Mouse (Mus musculus) CD4-positive, CD25-positive, alpha-beta regulatory T cell, adult 4 months (primary cell): Measurements from ENCODE around the gene Fcgr4. TPM values are rescaled to one million over a fixed set of nuclear protein-coding genes. Genes with fewer than 3 reads are reported as not detected.
"Not testable (repeated sequence)": the region's sequence is repeated elsewhere in the genome, so short reads cannot be mapped to it uniquely, and the experiment has no call there.

Source experiments
- ATAC-seq: one replicate; pipeline ENCODE4 v1.8.0; 2017
- polyA plus RNA-seq, 2 experiments: library from polyadenylated mRNA; unstranded; fragments of 100-300 nt; shearing (Covaris generic); gene quantifications; one replicate each; pipeline ENCODE4 v1.2.1; 2017

Fcgr4 gene
- polyA plus RNA-seq, 2 experiments from 2014 or later = 0.26 TPM; not detected in 1

GRCm38 (mm10) chr1:171057253-171057652 lies 38.5 kb downstream of the Fcgr4 start:
- ATAC-seq = no peak

DNA sequence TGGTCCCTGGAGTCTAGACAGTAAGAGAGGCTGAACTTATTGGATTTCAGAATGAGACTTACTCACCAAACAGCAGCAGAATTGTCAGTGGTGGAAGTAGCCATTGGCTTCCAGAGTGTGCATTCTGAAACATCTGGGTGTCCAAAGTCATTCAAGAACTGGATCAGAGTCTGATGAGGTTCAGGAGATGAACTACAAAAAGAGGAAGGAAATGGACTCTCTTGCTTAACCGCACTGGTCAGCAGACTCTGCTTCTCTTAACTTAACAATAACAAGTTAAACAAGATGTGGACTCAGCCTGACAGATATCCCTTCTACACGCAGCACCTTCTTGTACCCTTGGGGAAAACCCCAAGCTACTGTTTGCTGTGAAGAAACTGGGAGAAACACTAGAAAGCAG lies 40.5 kb downstream of the Fcgr4 start:
- no peak for ATAC-seq

- peak; percentile 75 for ATAC-seq
These were observed 41.7 kb downstream of the Fcgr4 start for GRCm38 (mm10) chr1:171060392-171060791.

DNA sequence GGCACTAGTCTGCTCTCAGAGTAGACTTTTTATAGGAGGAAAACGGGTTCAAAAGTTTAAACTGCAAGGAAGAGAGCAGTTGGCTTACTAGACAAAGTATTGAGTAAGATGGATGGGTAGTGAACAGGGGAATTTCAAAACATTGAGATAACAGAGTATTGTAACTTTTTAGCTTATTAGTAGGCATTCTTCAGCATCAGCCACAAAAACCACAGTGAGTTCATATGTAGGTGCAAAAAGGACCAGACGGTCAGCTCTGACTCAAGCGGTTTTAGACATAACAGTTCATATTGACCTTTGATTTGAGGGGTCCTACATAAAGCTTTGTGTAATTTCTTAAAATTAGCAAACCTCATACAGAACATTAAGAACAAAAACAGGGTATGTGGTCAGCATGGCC lies 42.8 kb downstream of the Fcgr4 start:
- ATAC-seq = no peak

GRCm38 (mm10) chr1:171063569-171064490 lies 45.1 kb downstream of the Fcgr4 start:
- ATAC-seq = peak; percentile 24

GRCm38 (mm10) chr1:171064491-171065242 lies 45.9 kb downstream of the Fcgr4 start, which contains the start of gene Fcgr3:
Fcgr3 (minus strand) TSS chr1:171064935.
- peak; percentile 15 for ATAC-seq

- ATAC-seq = peak; percentile 22
These were observed 46.5 kb downstream of the Fcgr4 start for GRCm38 (mm10) chr1:171065243-171065587.

DNA sequence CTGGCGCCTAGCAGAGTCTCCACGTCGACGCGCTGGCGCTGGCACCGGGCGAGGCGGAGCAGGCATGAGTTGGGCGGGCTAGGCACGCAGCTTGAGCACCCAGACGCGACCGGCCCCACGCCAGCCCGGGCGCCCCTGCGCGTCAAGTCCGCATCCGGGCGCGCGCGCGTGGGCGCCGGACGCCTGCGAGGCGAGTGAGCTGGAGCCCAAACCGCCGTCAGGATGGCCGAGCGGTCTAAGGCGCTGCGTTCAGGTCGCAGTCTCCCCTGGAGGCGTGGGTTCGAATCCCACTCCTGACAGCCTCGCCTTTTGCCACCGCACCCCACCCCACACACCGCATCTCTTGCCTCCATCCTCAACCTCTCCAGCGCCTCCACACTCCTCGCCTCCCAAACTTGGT lies 47.0 kb downstream of the Fcgr4 start:
- ATAC-seq = peak; percentile 19

GRCm38 (mm10) chr1:171066583-171066982 lies 47.9 kb downstream of the Fcgr4 start:
- ATAC-seq = not testable (repeated sequence)

GRCm38 (mm10) chr1:171067928-171068327 lies 49.2 kb downstream of the Fcgr4 start:
- ATAC-seq = not testable (repeated sequence)

- ATAC-seq = not testable (repeated sequence)
These were observed 50.8 kb downstream of the Fcgr4 start for GRCm38 (mm10) chr1:171069508-171069907.

GRCm38 (mm10) chr1:171070879-171071278 lies 52.2 kb downstream of the Fcgr4 start:
- ATAC-seq = not testable (repeated sequence)

DNA sequence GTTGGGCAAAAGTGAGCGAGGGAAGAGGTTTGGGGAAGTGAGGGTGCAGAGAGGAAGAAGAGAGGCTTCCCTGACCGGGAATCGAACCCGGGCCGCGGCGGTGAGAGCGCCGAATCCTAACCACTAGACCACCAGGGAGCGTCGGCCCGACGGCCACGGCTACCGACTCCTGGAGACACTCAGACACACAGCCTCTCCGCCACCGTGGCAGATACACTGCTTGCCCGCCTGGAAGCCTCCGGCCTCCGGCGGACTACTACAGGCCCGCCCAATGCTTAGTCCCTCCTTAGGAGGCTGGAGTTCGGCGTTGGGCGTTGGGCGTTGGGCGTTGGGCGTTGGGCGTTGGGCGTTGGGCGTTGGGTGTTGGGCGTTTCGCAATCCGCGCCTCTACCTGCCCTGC lies 53.0 kb downstream of the Fcgr4 start:
- peak; percentile 21 for ATAC-seq

DNA sequence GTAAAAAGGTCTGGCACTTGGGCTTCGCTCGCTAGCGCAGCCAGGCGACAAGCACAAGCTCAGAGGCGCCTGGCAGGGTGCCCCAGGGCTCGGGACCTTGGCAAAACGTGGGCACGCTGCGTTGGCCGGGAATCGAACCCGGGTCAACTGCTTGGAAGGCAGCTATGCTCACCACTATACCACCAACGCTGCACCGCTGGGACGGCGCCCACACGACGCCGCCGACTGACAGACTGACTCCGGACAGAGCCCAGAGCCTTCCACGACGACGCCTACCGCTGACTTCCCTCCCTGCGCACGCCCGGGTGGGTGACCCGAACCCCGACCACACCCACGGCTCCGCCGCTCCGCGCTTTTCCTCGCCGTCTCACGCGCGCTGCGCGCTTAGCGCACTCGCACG lies 53.5 kb downstream of the Fcgr4 start:
- peak; percentile 11 for ATAC-seq

DNA sequence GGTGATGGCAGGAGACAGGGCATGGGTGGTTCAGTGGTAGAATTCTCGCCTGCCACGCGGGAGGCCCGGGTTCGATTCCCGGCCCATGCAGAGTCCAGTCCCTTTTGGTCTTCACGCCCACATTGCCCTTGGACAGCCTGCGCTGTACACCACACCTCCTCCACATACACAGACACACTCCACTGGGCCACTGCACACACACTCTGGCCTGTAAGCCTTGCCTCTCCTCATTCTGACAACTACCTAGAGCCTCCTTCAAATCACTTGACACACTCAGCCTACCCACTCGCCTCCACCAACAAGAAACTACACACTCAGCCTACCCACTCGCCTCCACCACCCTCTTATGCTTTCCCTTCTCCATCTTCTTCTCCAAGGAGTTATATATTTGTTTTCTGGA lies 55.6 kb downstream of the Fcgr4 start:
- not testable (repeated sequence) for ATAC-seq

- not testable (repeated sequence) for ATAC-seq
These were observed 57.5 kb downstream of the Fcgr4 start for GRCm38 (mm10) chr1:171076176-171076575.

- not testable (repeated sequence) for ATAC-seq
These were observed 58.5 kb downstream of the Fcgr4 start for GRCm38 (mm10) chr1:171077192-171077591.

DNA sequence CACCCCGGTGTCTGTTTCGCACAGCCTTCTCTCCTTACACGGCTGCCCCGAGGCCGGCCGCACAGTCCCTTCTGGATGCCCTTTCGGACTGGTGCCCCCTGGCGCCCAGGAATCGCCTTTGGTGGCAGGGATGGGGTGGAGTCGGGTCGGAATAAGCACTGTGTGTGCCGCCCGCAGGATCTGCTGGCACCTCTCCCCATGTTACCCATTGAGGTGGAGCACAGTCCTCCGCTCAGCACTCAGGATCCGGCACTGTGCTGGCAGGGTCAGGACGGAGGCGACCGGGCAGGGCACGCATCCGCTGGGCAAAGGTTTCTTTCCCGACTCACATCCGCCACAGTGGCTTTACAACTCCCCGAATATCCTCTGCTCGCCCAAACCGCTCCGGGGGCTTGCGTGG lies 59.2 kb downstream of the Fcgr4 start:
- ATAC-seq = peak; percentile 20

DNA sequence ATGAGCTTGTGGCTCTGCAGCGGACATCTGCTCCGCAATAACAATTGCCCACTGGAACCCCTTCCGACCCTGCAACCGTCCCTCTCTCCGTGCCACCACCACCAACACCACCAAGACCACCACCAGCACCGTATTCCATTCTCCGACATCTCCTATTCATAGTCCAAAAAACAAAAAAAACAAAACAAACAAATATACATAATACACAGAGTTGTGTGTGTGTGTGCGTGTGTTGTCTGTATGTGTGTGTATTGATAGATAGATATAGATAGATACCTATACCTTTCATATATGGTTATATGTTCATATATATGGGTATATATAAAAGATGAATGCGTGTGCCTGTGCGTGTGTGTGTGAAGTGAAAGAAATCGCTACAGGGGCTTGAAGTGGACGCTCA lies 59.7 kb downstream of the Fcgr4 start:
- not testable (repeated sequence) for ATAC-seq

DNA sequence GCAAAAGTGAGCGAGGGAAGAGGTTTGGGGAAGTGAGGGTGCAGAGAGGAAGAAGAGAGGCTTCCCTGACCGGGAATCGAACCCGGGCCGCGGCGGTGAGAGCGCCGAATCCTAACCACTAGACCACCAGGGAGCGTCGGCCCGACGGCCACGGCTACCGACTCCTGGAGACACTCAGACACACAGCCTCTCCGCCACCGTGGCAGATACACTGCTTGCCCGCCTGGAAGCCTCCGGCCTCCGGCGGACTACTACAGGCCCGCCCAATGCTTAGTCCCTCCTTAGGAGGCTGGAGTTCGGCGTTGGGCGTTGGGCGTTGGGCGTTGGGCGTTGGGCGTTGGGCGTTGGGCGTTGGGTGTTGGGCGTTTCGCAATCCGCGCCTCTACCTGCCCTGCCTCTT lies 60.6 kb downstream of the Fcgr4 start:
- ATAC-seq = not testable (repeated sequence)
